Mouse (Mus musculus) adrenal gland, postnatal 4 days (tissue): ENCODE data around the gene Immp2l. TPM values are rescaled to one million over a fixed set of nuclear protein-coding genes. Genes with fewer than 3 reads are reported as not detected.

Experiments used
- DNase-seq, 2 experiments: peaks; one replicate each; pipeline ENCODE4 v3.0.0; 2021 to 2022; ENCODE audit warnings: low spot score in 2 of 2, mixed read lengths in 2 of 2
- total RNA-seq, 2 experiments: library from RNA; stranded (reverse); gene quantifications; 2 replicates each; pipeline ENCODE4 v1.2.3; 2021

Immp2l gene
- total RNA-seq, 2 experiments from 2014 or later, result 8.6 to 9.8 TPM

- DNase-seq, result no peak
Measured at GRCm38 (mm10) chr12:41510588-41510987, 486.7 kb downstream of the Immp2l start.

GRCm38 (mm10) chr12:41518897-41519296, 495.0 kb downstream of the Immp2l start:
- DNase-seq, result no peak

GRCm38 (mm10) chr12:41520326-41520725, 496.4 kb downstream of the Immp2l start:
- DNase-seq, result no peak

GRCm38 (mm10) chr12:41521671-41522070, 497.8 kb downstream of the Immp2l start:
- no peak for DNase-seq

- DNase-seq, result no peak
Measured at GRCm38 (mm10) chr12:41526688-41527087, 502.8 kb downstream of the Immp2l start.

- DNase-seq, result no peak
Measured at GRCm38 (mm10) chr12:41528410-41528809, 504.5 kb downstream of the Immp2l start.

GRCm38 (mm10) chr12:41539989-41540388, 516.1 kb downstream of the Immp2l start:
- no peak for DNase-seq

- DNase-seq, result no peak
Measured at GRCm38 (mm10) chr12:41551578-41551977, 527.7 kb downstream of the Immp2l start.

- no peak for DNase-seq
Measured at GRCm38 (mm10) chr12:41557832-41558231, 533.9 kb downstream of the Immp2l start.

GRCm38 (mm10) chr12:41558956-41559735, 535.3 kb downstream of the Immp2l start:
- no peak for DNase-seq

- DNase-seq, result no peak
Measured at GRCm38 (mm10) chr12:41565540-41566432, 541.9 kb downstream of the Immp2l start.

- DNase-seq, result no peak
Measured at GRCm38 (mm10) chr12:41566433-41566794, 542.5 kb downstream of the Immp2l start.

GRCm38 (mm10) chr12:41573754-41574153, 549.9 kb downstream of the Immp2l start:
- no peak for DNase-seq

GRCm38 (mm10) chr12:41575221-41575620, 551.3 kb downstream of the Immp2l start:
- DNase-seq, result no peak

- DNase-seq, result no peak
Measured at GRCm38 (mm10) chr12:41593401-41593800, 569.5 kb downstream of the Immp2l start.

GRCm38 (mm10) chr12:41594037-41594436, 570.1 kb downstream of the Immp2l start:
- no peak for DNase-seq

GRCm38 (mm10) chr12:41615271-41615670, 591.4 kb downstream of the Immp2l start:
- no peak for DNase-seq

GRCm38 (mm10) chr12:41621341-41621740, 597.5 kb downstream of the Immp2l start:
- no peak for DNase-seq

- no peak for DNase-seq
Measured at GRCm38 (mm10) chr12:41643262-41643661, 619.4 kb downstream of the Immp2l start.

- no peak for DNase-seq
Measured at GRCm38 (mm10) chr12:41644802-41645551, 621.1 kb downstream of the Immp2l start.

GRCm38 (mm10) chr12:41646956-41647575, 623.2 kb downstream of the Immp2l start:
- no peak for DNase-seq
